Mouse (Mus musculus) left cerebral cortex, postnatal 4 days (tissue): ENCODE measurements around the gene Flvcr2. TPM values are rescaled to one million over a fixed set of nuclear protein-coding genes. Genes with fewer than 3 reads are reported as not detected.

Experiments
- DNase-seq: peaks from one replicate; pipeline ENCODE4 v3.0.0-alpha.2; 2022
- intact Hi-C: fragments of 180-260 bp; cut with DNase I; formaldehyde crosslinking; loops from one replicate; pipeline ENCODE4 v1.15.1; 2025
- microRNA-seq: library from miRNA; unstranded; fragments of <30 nt; microRNA quantifications from one replicate; pipeline ENCODE4 v1.2.0, GENCODE M21; 2022
- total RNA-seq, 2 experiments: library from RNA; stranded (reverse); gene quantifications; 2 replicates each; pipeline ENCODE4 v1.2.3; 2021

Flvcr2 gene
- total RNA-seq, 2 experiments from 2014 or later = 3.8 to 4.9 TPM

GRCm38 (mm10) chr12:85848164-85848958 is 102.0 kb downstream of the Flvcr2 start:
- intact Hi-C loops = no loop called here
- DNase-seq = no peak

GRCm38 (mm10) chr12:85850661-85851060 is 104.3 kb downstream of the Flvcr2 start:
- no peak for DNase-seq
- intact Hi-C loops = no loop called here

GRCm38 (mm10) chr12:85853836-85854235 is 107.5 kb downstream of the Flvcr2 start:
- no peak for DNase-seq
- intact Hi-C loops = no loop called here

GRCm38 (mm10) chr12:85854271-85854670 is 107.9 kb downstream of the Flvcr2 start:
- DNase-seq = no peak
- intact Hi-C loops = no loop called here

- intact Hi-C loops = no loop called here
- no peak for DNase-seq
These were observed 111.0 kb downstream of the Flvcr2 start for GRCm38 (mm10) chr12:85857300-85857699.

- no peak for DNase-seq
- intact Hi-C loops = no loop called here
These were observed 112.8 kb downstream of the Flvcr2 start for GRCm38 (mm10) chr12:85859111-85859510.

GRCm38 (mm10) chr12:85859511-85860189 is 113.3 kb downstream of the Flvcr2 start:
- intact Hi-C loops = no loop called here
- no peak for DNase-seq

GRCm38 (mm10) chr12:85862514-85862913 is 116.2 kb downstream of the Flvcr2 start:
- DNase-seq = peak; percentile 41
- intact Hi-C loops = no loop called here

Small RNA genes lying within 50 kb of the gene (microRNA-seq; reads per million reads assigned to microRNA genes)
- gene Gm47285 = not detected

Other genes with a start within 250 kb of the Flvcr2 start
- 10 to 100 TPM; 16.4 to 19.1 TPM for gene Jdp2, start 147.5 kb upstream of the Flvcr2 start, total RNA-seq
- under 1 TPM in 1 of 2 experiments, not detected in 1; 0.50 TPM for gene Batf, start 59.9 kb upstream of the Flvcr2 start, total RNA-seq
- 10 to 100 TPM; 77.3 to 83.7 TPM for gene Erg28, start 78.0 kb downstream of the Flvcr2 start, total RNA-seq
- gene Ttll5, start 78.1 kb downstream of the Flvcr2 start, total RNA-seq = 10 to 100 TPM; 30.4 to 36.7 TPM